Mouse (Mus musculus) MEL (cell line): ENCODE measurements around the gene Serinc2. TPM values are rescaled to one million over a fixed set of nuclear protein-coding genes. Genes with fewer than 3 reads are reported as not detected.

Experiments
- DNase-seq: peaks from one replicate; pipeline ENCODE4 v3.0.0; 2011; ENCODE audit warnings: low read depth, low spot score
- H3K27ac ChIP-seq: 2 replicates; pipeline ENCODE4 v1.5.1; 2012; ENCODE audit warnings: low read depth, mild to moderate bottlenecking, control low read depth, low read length, moderate library complexity; ENCODE audit not compliant: control insufficient read depth
- H3K27me3 ChIP-seq, 2 experiments: fragments of 150-350 bp in 1 of 2; sonication (generic) in 1 of 2; 2 replicates each; pipeline ENCODE4 v1.6.1; 2012; ENCODE audit warnings: low read length in 2 of 2, mild to moderate bottlenecking in 2 of 2, improper control_type of control experiment in 1 of 2, moderate library complexity in 1 of 2; ENCODE audit not compliant: insufficient read depth in 2 of 2, control insufficient read depth in 1 of 2
- H3K36me3 ChIP-seq, 2 experiments: 2 replicates each; pipeline ENCODE4 v1.6.1; 2012 to 2014; ENCODE audit warnings: low read length in 2 of 2, improper control_type of control experiment in 1 of 2, inconsistent platforms in 1 of 2, mild to moderate bottlenecking in 1 of 2; ENCODE audit not compliant: insufficient read depth in 2 of 2, control insufficient read depth in 1 of 2
- H3K4me1 ChIP-seq, 2 experiments: fragments of 150-350 bp in 1 of 2; sonication (generic) in 1 of 2; 2 replicates each; pipeline ENCODE4 v1.6.1; 2012; ENCODE audit warnings: low read length in 2 of 2, improper control_type of control experiment in 1 of 2, mild to moderate bottlenecking in 1 of 2; ENCODE audit not compliant: insufficient read depth in 2 of 2, control insufficient read depth in 1 of 2
- H3K4me3 ChIP-seq, 2 experiments: fragments of 150-350 bp in 1 of 2; sonication (generic) in 1 of 2; 2 replicates each; pipeline ENCODE4 v1.5.1; 2012; ENCODE audit warnings: low read depth in 2 of 2, low read length in 2 of 2, mild to moderate bottlenecking in 2 of 2, moderate library complexity in 2 of 2, control low read depth in 1 of 2, improper control_type of control experiment in 1 of 2; ENCODE audit not compliant: control insufficient read depth in 1 of 2, insufficient read depth in 1 of 2
- H3K79me2 ChIP-seq: 2 replicates; pipeline ENCODE4 v1.6.1; 2012; ENCODE audit warnings: mild to moderate bottlenecking, low read length, moderate library complexity; ENCODE audit not compliant: control insufficient read depth, poor library complexity, insufficient read depth
- H3K9ac ChIP-seq: 2 replicates; pipeline ENCODE4 v1.6.1; 2012; ENCODE audit warnings: low read depth, mild to moderate bottlenecking, control low read depth, low read length, moderate library complexity; ENCODE audit not compliant: control insufficient read depth, poor library complexity, severe bottlenecking
- H3K9me3 ChIP-seq: fragments of 150-350 bp; sonication (generic); replicated peaks from 2 replicates; pipeline ENCODE4 v1.6.1; 2012; ENCODE audit warnings: mild to moderate bottlenecking, low read length, improper control_type of control experiment, moderate library complexity; ENCODE audit not compliant: insufficient read depth
- CHD2 ChIP-seq: IDR thresholded peaks from 2 replicates; pipeline ENCODE4 v1.6.1; 2011; ENCODE audit warnings: low read length, improper control_type of control experiment
- CTCF ChIP-seq, 3 experiments: IDR thresholded peaks in 2 of 3; conservative IDR thresholded peaks in 1 of 3; 2 replicates each; pipeline ENCODE4 v1.5.1; 2011 to 2012; ENCODE audit warnings: low read length in 3 of 3, low read depth in 2 of 3, mild to moderate bottlenecking in 2 of 3, improper control_type of control experiment in 1 of 3, inconsistent platforms in 1 of 3, mixed read lengths in 1 of 3, moderate library complexity in 1 of 3; ENCODE audit not compliant: control insufficient read depth in 1 of 3, insufficient read depth in 1 of 3, poor library complexity in 1 of 3, severe bottlenecking in 1 of 3
- ELF1 ChIP-seq: IDR thresholded peaks from 2 replicates; pipeline ENCODE4 v1.6.1; 2014; ENCODE audit warnings: low read depth, mild to moderate bottlenecking, inconsistent platforms, low read length, improper control_type of control experiment, moderate library complexity
- EP300 ChIP-seq, 2 experiments: IDR thresholded peaks; 2 replicates each; pipeline ENCODE4 v1.6.1; 2011; ENCODE audit warnings: improper control_type of control experiment in 2 of 2, low read length in 2 of 2, low read depth in 1 of 2, mild to moderate bottlenecking in 1 of 2
- ETS1 ChIP-seq: IDR thresholded peaks from 2 replicates; pipeline ENCODE4 v1.6.1; 2012; ENCODE audit warnings: low read depth, mild to moderate bottlenecking, inconsistent platforms, low read length, improper control_type of control experiment, moderate library complexity
- GABPA ChIP-seq: IDR thresholded peaks from 2 replicates; pipeline ENCODE4 v1.6.1; 2012; ENCODE audit warnings: low read depth, mild to moderate bottlenecking, inconsistent platforms, low read length, improper control_type of control experiment, moderate library complexity
- GATA1 ChIP-seq: IDR thresholded peaks from 2 replicates; pipeline ENCODE4 v1.6.1; 2011; ENCODE audit warnings: low read depth, low read length, improper control_type of control experiment
- HCFC1 ChIP-seq: IDR thresholded peaks from 2 replicates; pipeline ENCODE4 v1.6.1; 2012; ENCODE audit warnings: low read depth, mild to moderate bottlenecking, inconsistent platforms, low read length, improper control_type of control experiment, moderate library complexity
- KAT2A ChIP-seq: conservative IDR thresholded peaks from 2 replicates; pipeline ENCODE4 v1.6.1; 2012; ENCODE audit warnings: low read depth, low read length, improper control_type of control experiment, inconsistent platforms
- MAFK ChIP-seq: IDR thresholded peaks from 2 replicates; pipeline ENCODE4 v1.6.1; 2011; ENCODE audit warnings: low read depth, mild to moderate bottlenecking, low read length, improper control_type of control experiment, borderline replicate concordance
- MAZ ChIP-seq: IDR thresholded peaks from 2 replicates; pipeline ENCODE4 v1.6.1; 2012; ENCODE audit warnings: low read depth, mild to moderate bottlenecking, inconsistent platforms, low read length, improper control_type of control experiment
- MEF2A ChIP-seq: IDR thresholded peaks from 2 replicates; pipeline ENCODE4 v1.6.1; 2014; ENCODE audit warnings: low read depth, mild to moderate bottlenecking, inconsistent platforms, low read length, improper control_type of control experiment; ENCODE audit not compliant: poor library complexity, insufficient replicate concordance, severe bottlenecking; ENCODE audit errors: extremely low read depth
- MXI1 ChIP-seq: IDR thresholded peaks from 2 replicates; pipeline ENCODE4 v1.6.1; 2011; ENCODE audit warnings: mild to moderate bottlenecking, low read depth, low read length, improper control_type of control experiment
- MYB ChIP-seq: IDR thresholded peaks from 2 replicates; pipeline ENCODE4 v1.6.1; 2011; ENCODE audit warnings: mild to moderate bottlenecking, low read depth, low read length, improper control_type of control experiment
- MYC ChIP-seq: IDR thresholded peaks from 2 replicates; pipeline ENCODE4 v1.6.1; 2011; ENCODE audit warnings: low read depth, mild to moderate bottlenecking, low read length, improper control_type of control experiment, moderate library complexity
- RAD21 ChIP-seq: IDR thresholded peaks from 2 replicates; pipeline ENCODE4 v1.6.1; 2011; ENCODE audit warnings: mild to moderate bottlenecking, low read depth, low read length, improper control_type of control experiment
- RCOR1 ChIP-seq: IDR thresholded peaks from 2 replicates; pipeline ENCODE4 v1.6.1; 2012; ENCODE audit warnings: low read depth, mild to moderate bottlenecking, inconsistent platforms, low read length, improper control_type of control experiment
- SIN3A ChIP-seq: IDR thresholded peaks from 2 replicates; pipeline ENCODE4 v1.6.1; 2012; ENCODE audit warnings: low read length, improper control_type of control experiment, inconsistent platforms
- SMC3 ChIP-seq: IDR thresholded peaks from 2 replicates; pipeline ENCODE4 v1.6.1; 2011; ENCODE audit warnings: low read depth, low read length, improper control_type of control experiment
- TAL1 ChIP-seq: IDR thresholded peaks from 2 replicates; pipeline ENCODE4 v1.6.1; 2012; ENCODE audit warnings: mild to moderate bottlenecking, inconsistent platforms, low read length, moderate library complexity, mixed read lengths
- TCF12 ChIP-seq: IDR thresholded peaks from 2 replicates; pipeline ENCODE4 v1.6.1; 2014; ENCODE audit warnings: low read depth, mild to moderate bottlenecking, inconsistent platforms, low read length, improper control_type of control experiment, moderate library complexity
- USF1 ChIP-seq: IDR thresholded peaks from 2 replicates; pipeline ENCODE4 v1.6.1; 2014; ENCODE audit warnings: low read depth, mild to moderate bottlenecking, inconsistent platforms, low read length, improper control_type of control experiment, moderate library complexity
- USF2 ChIP-seq, 2 experiments: IDR thresholded peaks; 2 replicates each; pipeline ENCODE4 v1.6.1; 2011 to 2012; ENCODE audit warnings: improper control_type of control experiment in 2 of 2, low read length in 2 of 2, borderline replicate concordance in 1 of 2, inconsistent platforms in 1 of 2, low read depth in 1 of 2, mild to moderate bottlenecking in 1 of 2; ENCODE audit not compliant: insufficient read depth in 1 of 2
- ZMIZ1 ChIP-seq: IDR thresholded peaks from 2 replicates; pipeline ENCODE4 v1.6.1; 2012; ENCODE audit warnings: low read depth, mild to moderate bottlenecking, inconsistent platforms, low read length, improper control_type of control experiment, moderate library complexity
- ZNF384 ChIP-seq: IDR thresholded peaks from 2 replicates; pipeline ENCODE4 v1.6.1; 2012; ENCODE audit warnings: low read depth, mild to moderate bottlenecking, inconsistent platforms, low read length, improper control_type of control experiment
- polyA plus RNA-seq, 2 experiments: library from polyadenylated mRNA; stranded (reverse) in 1 of 2; unstranded in 1 of 2; fragments of >175 nt in 1 of 2; fragments of >200 nt in 1 of 2; gene quantifications; 2 replicates each; pipeline versions ENCODE4 v1.2.1 to v1.2.4; 2012; ENCODE audit warnings: low replicate concordance in 2 of 2, low read depth in 1 of 2; ENCODE audit not compliant: insufficient read length in 2 of 2, insufficient read depth in 1 of 2, missing spikeins in 1 of 2
- total RNA-seq: library from RNA; depleted of rRNA; stranded (reverse); fragments of 300-350 nt; gene quantifications from 2 replicates; pipeline ENCODE4 v1.2.3, GENCODE M21; 2012

Gene Serinc2
- total and polyA plus RNA-seq, 3 experiments = 0.21 TPM; not detected in 2

DNA sequence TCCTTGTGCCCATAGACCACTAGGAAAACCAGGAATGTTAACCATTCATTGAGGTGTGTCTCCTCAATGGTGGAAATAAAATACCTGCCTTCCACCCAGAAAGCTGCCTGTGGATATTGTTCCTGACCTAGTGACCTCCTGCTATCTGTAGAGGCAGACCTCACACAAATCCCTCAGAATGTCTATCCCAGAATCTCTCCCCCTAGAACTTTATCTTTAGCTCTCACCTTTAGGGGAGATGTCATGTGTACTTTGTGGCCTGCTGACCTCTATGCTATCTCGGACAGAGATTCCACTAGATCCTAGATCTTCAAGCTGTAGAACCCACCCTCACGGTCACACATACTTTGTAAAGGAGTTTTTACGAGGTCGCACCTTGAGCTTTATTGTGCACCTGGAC, 65.8 kb downstream of the Serinc2 start:
- Histone ChIP-seq H3K27me3 (no peaks in the 10 kb centered on the region), H3K79me2 (no peaks in the 10 kb centered on the region), H3K27ac (no peak overlapping the region), H3K9ac (no peak overlapping the region), H3K4me1 (peaks cover 8 to 26% of the 10 kb centered on the region in 2 experiments), H3K4me3 (no peak overlapping the region), H3K36me3 (peaks cover 0 to 17% of the 10 kb centered on the region in 2 experiments; a peak in 2 of 4 replicates), H3K9me3 (no peaks in the 10 kb centered on the region)
- DNase-seq = no peak
- TF ChIP-seq TAL1 (peak; percentile 38), ELF1 (no peak)

DNA sequence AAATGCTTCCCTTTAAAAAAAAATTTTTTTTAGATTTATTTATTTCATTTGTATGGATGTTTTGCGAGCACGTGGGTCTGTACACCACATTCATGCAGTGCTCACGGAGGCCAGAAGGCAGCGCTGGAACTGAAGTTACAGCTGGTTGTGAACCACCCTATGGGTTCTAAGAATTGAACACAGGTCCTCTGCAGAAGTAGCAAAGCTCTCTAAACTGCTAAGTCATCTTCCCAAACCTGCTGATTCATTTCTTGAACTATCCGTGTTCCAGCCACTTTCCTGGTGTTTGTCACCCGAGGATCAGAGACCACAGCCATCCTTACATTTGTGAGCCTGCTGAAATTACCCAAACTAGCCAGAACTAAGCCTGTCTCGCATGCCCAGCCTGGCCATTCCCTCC, 66.6 kb downstream of the Serinc2 start:
- Histone ChIP-seq H3K27me3 (no peaks in the 10 kb centered on the region), H3K9me3 (no peaks in the 10 kb centered on the region), H3K27ac (no peak overlapping the region), H3K79me2 (no peaks in the 10 kb centered on the region), H3K9ac (no peak overlapping the region), H3K36me3 (peaks cover 0 to 17% of the 10 kb centered on the region in 2 experiments; a peak in 2 of 4 replicates), H3K4me3 (no peak overlapping the region), H3K4me1 (peaks cover 8 to 26% of the 10 kb centered on the region in 2 experiments)
- TF ChIP-seq RAD21 (no peak; the same call in 1 of the 2 replicates), CTCF (IDR thresholded peaks at IDR 0.05 in 2 of 3, conservative IDR thresholded peaks at IDR 0.05 in 1 of 3; ENCODE audit: control insufficient read depth in 1 of 3, insufficient read depth in 1 of 3, low read depth in 2 of 3, low read length in 3 of 3, poor library complexity in 1 of 3, severe bottlenecking in 1 of 3) (peak; percentile 9 to 29 (median 10); a peak in 1 of 6 replicates), USF1 (0 out of 2 replicates have a peak, but pooled peaks have one; percentile 2), ZNF384 (no peak), GATA1 (no peak), TCF12 (no peak), ETS1 (no peak), MYC (no peak), MYB (no peak), KAT2A (no peak), CHD2 (no peak)
- peak; percentile 61 for DNase-seq

DNA sequence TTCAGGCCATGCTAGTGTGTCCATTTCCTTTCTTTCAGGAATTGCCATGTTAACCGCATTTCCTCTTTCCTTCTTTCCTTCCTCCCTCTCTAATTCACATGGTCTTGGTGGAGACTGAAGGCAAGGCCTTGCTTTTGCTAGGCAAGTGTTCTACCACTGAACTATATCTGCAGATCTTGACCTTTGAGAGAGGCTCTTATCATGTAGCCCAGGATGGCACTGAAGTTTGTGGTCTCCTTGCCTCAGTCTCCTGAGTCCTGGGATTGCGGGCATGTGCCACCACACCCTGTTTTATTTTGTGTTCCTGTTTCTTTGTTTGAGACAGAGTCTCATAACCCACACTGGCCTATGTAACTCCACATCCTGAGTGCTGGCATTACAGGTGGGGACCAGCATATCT, 67.1 kb downstream of the Serinc2 start:
- peaks cover 8 to 26% of the 10 kb centered on the region in 2 experiments for H3K4me1 ChIP-seq
- no peaks in the 10 kb centered on the region for H3K79me2 ChIP-seq
- no peaks in the 10 kb centered on the region for H3K27me3 ChIP-seq
- DNase-seq = peak; percentile 50
- H3K36me3 ChIP-seq = peaks cover 0 to 17% of the 10 kb centered on the region in 2 experiments; a peak in 2 of 4 replicates
- H3K4me3 ChIP-seq = no peak overlapping the region
- H3K9me3 ChIP-seq = no peaks in the 10 kb centered on the region
- no peak overlapping the region for H3K9ac ChIP-seq
- no peak overlapping the region for H3K27ac ChIP-seq
- TF ChIP-seq SIN3A (0 out of 2 replicates have a peak, but pooled peaks have one; percentile 23), MAFK (no peak), ZNF384 (no peak), TAL1 (peak; percentile 70), HCFC1 (no peak), KAT2A (no peak), MEF2A (no peak), MAZ (no peak), USF2 (IDR thresholded peaks at IDR 0.05; ENCODE audit: borderline replicate concordance in 1 of 2, insufficient read depth in 1 of 2, low read depth in 1 of 2, low read length in 2 of 2) (no peak), GABPA (no peak), RCOR1 (0 out of 2 replicates have a peak, but pooled peaks have one; percentile 22), MXI1 (no peak), ZMIZ1 (no peak), SMC3 (no peak), GATA1 (peak; percentile 54; the same call in 1 of the 2 replicates), EP300 (IDR thresholded peaks at IDR 0.05; ENCODE audit: low read depth in 1 of 2, low read length in 2 of 2) (peak; percentile 58 to 63; a peak in 3 of 4 replicates), MYB (no peak), ELF1 (no peak), MYC (no peak)
